Mouse (Mus musculus) forebrain, embryonic 11.5 days (tissue): ENCODE data around the gene Vmn1r123. TPM values are rescaled to one million over a fixed set of nuclear protein-coding genes. Genes with fewer than 3 reads are reported as not detected.
"Not testable (repeated sequence)": the region's sequence is repeated elsewhere in the genome, so short reads cannot be mapped to it uniquely, and the experiment has no call there.

Source experiments
- ATAC-seq: fragments of 200-750 bp; cut with Nextera tagmentation; replicated peaks from 2 replicates; pipeline ENCODE4 v1.8.0; 2017; ENCODE audit warnings: moderate TSS enrichment; ENCODE audit not compliant: low FRiP score
- DNase-seq: peaks from one replicate; pipeline ENCODE4 v3.0.0-alpha.2; 2017; ENCODE audit warnings: low spot score
- H3K27ac ChIP-seq: fragments of 300-500 bp; sonication (generic); 2 replicates; pipeline ENCODE4 v1.5.1; 2014; ENCODE audit warnings: low read depth, low read length
- H3K27me3 ChIP-seq: fragments of 300-500 bp; sonication (generic); 2 replicates; pipeline ENCODE4 v1.6.1; 2014; ENCODE audit warnings: mild to moderate bottlenecking, low read length, mixed read lengths; ENCODE audit not compliant: control insufficient read depth, insufficient read depth
- H3K36me3 ChIP-seq: fragments of 300-500 bp; sonication (generic); 2 replicates; pipeline ENCODE4 v1.6.1; 2014; ENCODE audit warnings: mild to moderate bottlenecking, low read length, moderate library complexity, mixed read lengths; ENCODE audit not compliant: control insufficient read depth, insufficient read depth
- H3K4me1 ChIP-seq: fragments of 300-500 bp; sonication (generic); replicated peaks from 2 replicates; pipeline ENCODE4 v1.6.1; 2014; ENCODE audit warnings: low read length, mixed read lengths; ENCODE audit not compliant: control insufficient read depth, insufficient read depth
- H3K4me2 ChIP-seq: fragments of 300-500 bp; sonication (generic); 2 replicates; pipeline ENCODE4 v1.6.1; 2014; ENCODE audit warnings: low read depth, mild to moderate bottlenecking, low read length, moderate library complexity, mixed read lengths; ENCODE audit not compliant: severe bottlenecking
- H3K4me3 ChIP-seq: fragments of 300-500 bp; sonication (generic); 2 replicates; pipeline ENCODE4 v1.5.1; 2014; ENCODE audit warnings: low read depth, low read length
- H3K9ac ChIP-seq: fragments of 300-500 bp; sonication (generic); 2 replicates; pipeline ENCODE4 v1.6.1; 2014; ENCODE audit warnings: low read length
- H3K9me3 ChIP-seq: fragments of 300-500 bp; sonication (generic); 2 replicates; pipeline ENCODE4 v1.6.1; 2016; ENCODE audit warnings: low read length, mixed read lengths; ENCODE audit not compliant: control insufficient read depth
- WGBS: fragments of 180-500 bp; shearing (Covaris S2); extraction: QIAGEN DNeasy Blood & Tissue Kit; methylation state at CpG from one replicate; pipeline ENCODE4 v1.1.7; 2014; 5-methylcytosine and 5-hydroxymethylcytosine counted together
- polyA plus RNA-seq: library from polyadenylated mRNA; unstranded; fragments of >200 nt; fragmentation: Nextera tagmentation; extraction: Ambion mirVana; gene quantifications from 2 replicates; pipeline ENCODE4 v1.2.1, GENCODE M21; 2014

Vmn1r123 gene
- not detected in 2 replicates for polyA plus RNA-seq

DNA sequence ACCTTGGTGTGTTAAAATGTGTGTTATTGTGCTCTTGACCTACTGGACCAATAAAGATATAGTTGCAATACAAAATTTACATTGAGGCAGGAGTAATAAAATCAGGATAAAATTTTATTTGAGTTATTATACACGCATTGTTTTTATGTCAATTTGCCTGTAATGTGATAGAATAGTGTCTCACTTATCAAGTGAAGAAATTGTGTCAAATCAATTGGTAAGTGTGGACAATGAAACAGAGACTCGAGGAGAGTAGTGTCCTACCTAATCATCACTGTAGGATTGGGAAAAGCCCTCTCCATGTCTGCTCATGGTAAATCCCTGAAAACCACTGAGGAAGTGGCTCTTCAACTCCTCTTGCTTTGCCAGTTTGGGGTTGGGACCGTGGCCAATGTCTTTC is at the start of gene Vmn1r123:
Vmn1r123 (plus strand) TSS at position 301 of the 400 bp plus-strand sequence.
- H3K27me3 ChIP-seq, ATAC-seq, H3K27ac ChIP-seq, DNase-seq, H3K4me3 ChIP-seq, H3K4me1 ChIP-seq, H3K9ac ChIP-seq, H3K4me2 ChIP-seq, H3K9me3 ChIP-seq, H3K36me3 ChIP-seq: not testable (repeated sequence)
- 25% methylated on average over 1 of the region's 3 CpGs for WGBS

DNA sequence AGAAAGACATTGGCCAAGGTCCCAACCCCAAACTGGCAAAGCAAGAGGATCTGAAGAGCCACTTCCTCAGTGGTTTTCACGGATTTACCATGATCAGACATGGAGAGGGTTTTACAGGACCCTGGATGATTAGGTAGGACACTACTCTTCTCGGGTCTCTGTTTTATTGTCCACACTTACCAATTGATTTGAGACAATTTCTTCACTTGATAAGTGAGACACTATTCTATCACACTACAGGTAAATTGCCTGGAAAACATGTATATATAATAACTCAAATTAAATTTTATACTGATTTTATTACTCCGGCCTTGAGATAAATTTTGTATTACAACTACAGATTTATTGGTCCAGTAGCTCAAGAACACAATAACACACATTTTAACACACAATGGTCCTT is 28.0 kb upstream of the Vmn1r123 start, which contains the start of gene Vmn1r122:
Vmn1r122 (minus strand) TSS at position 101 of the 400 bp plus-strand sequence.
- not testable (repeated sequence) for H3K27me3 ChIP-seq, H3K36me3 ChIP-seq, H3K4me1 ChIP-seq, ATAC-seq, H3K27ac ChIP-seq, H3K9me3 ChIP-seq, H3K4me2 ChIP-seq, H3K9ac ChIP-seq, H3K4me3 ChIP-seq, DNase-seq
- 70% methylated on average over 2 of the region's 3 CpGs for WGBS

DNA sequence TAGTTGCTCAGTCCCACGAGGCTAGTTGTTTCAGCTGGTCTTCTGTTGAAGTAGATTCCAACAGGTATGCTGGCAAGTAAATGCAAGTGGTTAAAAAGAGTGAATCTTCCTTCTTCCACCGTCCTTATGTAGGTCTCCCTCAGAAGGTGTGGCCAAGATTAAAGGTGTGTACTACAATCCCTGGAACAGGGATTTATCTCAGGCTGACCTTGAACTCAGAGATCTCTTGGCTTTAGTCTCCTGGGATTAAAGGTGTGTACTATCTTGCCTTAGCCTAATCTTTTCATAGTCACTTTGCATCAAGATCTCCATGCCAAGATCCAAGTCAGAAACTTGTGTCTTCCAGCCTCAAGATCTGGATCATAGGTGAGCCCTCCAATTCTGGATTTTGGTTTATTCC is 28.3 kb downstream of the Vmn1r123 start, which contains the start of gene Gm5157:
Gm5157 (minus strand) TSS at position 101 of the 400 bp plus-strand sequence.
- DNase-seq, H3K36me3 ChIP-seq, H3K9ac ChIP-seq, H3K27me3 ChIP-seq, H3K27ac ChIP-seq, ATAC-seq, H3K9me3 ChIP-seq, H3K4me1 ChIP-seq, H3K4me2 ChIP-seq, H3K4me3 ChIP-seq: not testable (repeated sequence)
- 46% methylated on average over 1 of the region's 2 CpGs for WGBS

Other genes with a start within 250 kb of the Vmn1r123 start
- not detected in 2 replicates for gene Vmn1r118, start 249.8 kb upstream of the Vmn1r123 start, polyA plus RNA-seq
- gene Vmn1r119, start 149.7 kb upstream of the Vmn1r123 start, polyA plus RNA-seq: not detected in 2 replicates
- not detected in 2 replicates for gene Vmn1r120, start 108.4 kb upstream of the Vmn1r123 start, polyA plus RNA-seq
- gene Vmn1r121, start 63.7 kb upstream of the Vmn1r123 start, polyA plus RNA-seq: not detected in 2 replicates
- not detected in 2 replicates for gene Vmn1r122, start 28.1 kb upstream of the Vmn1r123 start, polyA plus RNA-seq
- gene Gm5157, start 28.2 kb downstream of the Vmn1r123 start, polyA plus RNA-seq: not detected in 2 replicates
- gene Vmn1r124, start 98.4 kb downstream of the Vmn1r123 start, polyA plus RNA-seq: not detected in 2 replicates
- not detected in 2 replicates for gene Vmn1r125, start 110.0 kb downstream of the Vmn1r123 start, polyA plus RNA-seq
- gene Vmn1r126, start 139.3 kb downstream of the Vmn1r123 start, polyA plus RNA-seq: not detected in 2 replicates
- gene Vmn1r127, start 157.7 kb downstream of the Vmn1r123 start, polyA plus RNA-seq: not detected in 2 replicates
- not detected in 2 replicates for gene Vmn1r128, start 187.2 kb downstream of the Vmn1r123 start, polyA plus RNA-seq
- not detected in 2 replicates for gene Vmn1r129, start 199.1 kb downstream of the Vmn1r123 start, polyA plus RNA-seq